Mouse (Mus musculus): ENCODE data around the gene Tacr2.
A peak's percentile ranks its signal among the peaks of the same experiment; 100 is the strongest.

Tacr2 gene

GRCm38 (mm10) chr10:62239270-62239669, 13.0 kb upstream of the Tacr2 start:
- no peak for DNase-seq (ENCODE audit: low spot score)

- DNase-seq (ENCODE audit: low spot score) = no peak
Measured at GRCm38 (mm10) chr10:62242358-62242757, 9.9 kb upstream of the Tacr2 start.

- peak; percentile 79 for DNase-seq (ENCODE audit: low spot score)
Measured at GRCm38 (mm10) chr10:62242896-62243295, 9.3 kb upstream of the Tacr2 start.

GRCm38 (mm10) chr10:62244067-62244466, 8.2 kb upstream of the Tacr2 start:
- no peak for DNase-seq (ENCODE audit: low spot score)

GRCm38 (mm10) chr10:62247156-62247555, 5.1 kb upstream of the Tacr2 start:
- DNase-seq (ENCODE audit: low spot score) = no peak

- no peak for DNase-seq (ENCODE audit: low spot score)
Measured at GRCm38 (mm10) chr10:62247815-62248214, 4.4 kb upstream of the Tacr2 start.

GRCm38 (mm10) chr10:62252496-62253235, 428 bp downstream of the Tacr2 start:
- no peak for DNase-seq (ENCODE audit: low spot score)

- DNase-seq (ENCODE audit: low spot score) = no peak
Measured at GRCm38 (mm10) chr10:62258298-62258697, 6.1 kb downstream of the Tacr2 start.

GRCm38 (mm10) chr10:62261115-62261886, 9.1 kb downstream of the Tacr2 start:
- peak; percentile 97 for DNase-seq (ENCODE audit: low spot score)

GRCm38 (mm10) chr10:62264299-62264698, 12.1 kb downstream of the Tacr2 start:
- no peak for DNase-seq (ENCODE audit: low spot score)

GRCm38 (mm10) chr10:62269278-62269677, 17.0 kb downstream of the Tacr2 start:
- no peak for DNase-seq (ENCODE audit: low spot score)

GRCm38 (mm10) chr10:62275235-62275634, 23.0 kb downstream of the Tacr2 start:
- peak; percentile 94 for DNase-seq (ENCODE audit: low spot score)

- no peak for DNase-seq (ENCODE audit: low spot score)
Measured at GRCm38 (mm10) chr10:62277499-62278293, 25.5 kb downstream of the Tacr2 start.

GRCm38 (mm10) chr10:62279066-62279465, 26.8 kb downstream of the Tacr2 start:
- peak; percentile 29 for DNase-seq (ENCODE audit: low spot score)

GRCm38 (mm10) chr10:62279671-62280070, 27.4 kb downstream of the Tacr2 start:
- no peak for DNase-seq (ENCODE audit: low spot score)

GRCm38 (mm10) chr10:62282782-62283181, 30.5 kb downstream of the Tacr2 start:
- DNase-seq (ENCODE audit: low spot score) = no peak

GRCm38 (mm10) chr10:62283206-62283792, 31.1 kb downstream of the Tacr2 start:
- DNase-seq (ENCODE audit: low spot score) = no peak

- no peak for DNase-seq (ENCODE audit: low spot score)
Measured at GRCm38 (mm10) chr10:62287460-62288124, 35.4 kb downstream of the Tacr2 start.

- no peak for DNase-seq (ENCODE audit: low spot score)
Measured at GRCm38 (mm10) chr10:62294112-62294511, 41.9 kb downstream of the Tacr2 start.

- peak; percentile 66 for DNase-seq (ENCODE audit: low spot score)
Measured at GRCm38 (mm10) chr10:62296086-62296872, 44.0 kb downstream of the Tacr2 start.
